Mouse (Mus musculus): ENCODE measurements around the gene Gm5737. TPM values are rescaled to one million over a fixed set of nuclear protein-coding genes. Genes with fewer than 3 reads are reported as not detected.

Gene Gm5737
- polyA plus RNA-seq (2015; fragmentation: Nextera tagmentation; extraction: Ambion mirVana) = not detected in 2 replicates

GRCm38 (mm10) chr7:120811834-120812415 lies at the start of gene Gm5737:
TSS of gene Gm5737 (plus strand) at chr7:120812365.
- Histone ChIP-seq H3K27me3 (replicated peaks; ENCODE audit: insufficient read depth, low read length) (no peaks in the 10 kb centered on the region), H3K4me2 (replicated peaks; ENCODE audit: low read depth, low read length) (no peak within 1 kb of the TSS), H3K9ac (replicated peaks; ENCODE audit: low read depth) (no peak within 1 kb of the TSS), H3K36me3 (ENCODE audit: insufficient read depth, low read length) (no peaks in the 10 kb centered on the region), H3K4me3 (ENCODE audit: low read depth, low read length) (no peak within 1 kb of the TSS), H3K27ac (ENCODE audit: low read length) (no peak within 1 kb of the TSS), H3K4me1 (ENCODE audit: insufficient read depth, low read depth, low read length) (no peaks in the 10 kb centered on the region), H3K9me3 (ENCODE audit: low read length) (no peaks in the 10 kb centered on the region)
- DNase-seq (ENCODE audit: low spot score) = no peak
- ATAC-seq = no peak
- TF ChIP-seq CTCF (IDR thresholded peaks at IDR 0.05) (no peak), EP300 (IDR thresholded peaks at IDR 0.05) (no peak)
- WGBS = 69% methylated on average over 6 of the region's 6 CpGs

GRCm38 (mm10) chr7:120767369-120767768 lies 44.8 kb upstream of the Gm5737 start:
- no peak overlapping the region for H3K9ac ChIP-seq (replicated peaks; ENCODE audit: low read depth)
- no peaks in the 10 kb centered on the region for H3K27me3 ChIP-seq (replicated peaks; ENCODE audit: insufficient read depth, low read length)
- DNase-seq (ENCODE audit: low spot score) = no peak
- H3K4me1 ChIP-seq (ENCODE audit: insufficient read depth, low read depth, low read length) = no peaks in the 10 kb centered on the region
- WGBS = 7% methylated on average over 1 of the region's 1 CpGs
- no peak overlapping the region for H3K4me2 ChIP-seq (replicated peaks; ENCODE audit: low read depth, low read length)
- no peak for ATAC-seq
- no peak overlapping the region for H3K4me3 ChIP-seq (ENCODE audit: low read depth, low read length)
- H3K9me3 ChIP-seq (ENCODE audit: low read length) = no peaks in the 10 kb centered on the region
- H3K27ac ChIP-seq (ENCODE audit: low read length) = no peak overlapping the region
- no peaks in the 10 kb centered on the region for H3K36me3 ChIP-seq (ENCODE audit: insufficient read depth, low read length)
- no peak for TF ChIP-seq EP300 (IDR thresholded peaks at IDR 0.05)
- TF ChIP-seq CTCF (IDR thresholded peaks at IDR 0.05) = no peak

- no peak overlapping the region for H3K27ac ChIP-seq (ENCODE audit: low read length)
- no peak overlapping the region for H3K4me3 ChIP-seq (ENCODE audit: low read depth, low read length)
- ATAC-seq (no peak), DNase-seq (ENCODE audit: low spot score) (no peak)
- H3K9me3 ChIP-seq (ENCODE audit: low read length) = no peaks in the 10 kb centered on the region
- H3K4me1 ChIP-seq (ENCODE audit: insufficient read depth, low read depth, low read length) = no peaks in the 10 kb centered on the region
- 32% methylated on average over 1 of the region's 1 CpGs for WGBS
- H3K4me2 ChIP-seq (replicated peaks; ENCODE audit: low read depth, low read length) = no peak overlapping the region
- no peaks in the 10 kb centered on the region for H3K36me3 ChIP-seq (ENCODE audit: insufficient read depth, low read length)
- TF ChIP-seq CTCF (IDR thresholded peaks at IDR 0.05) (no peak), EP300 (IDR thresholded peaks at IDR 0.05) (no peak)
- H3K27me3 ChIP-seq (replicated peaks; ENCODE audit: insufficient read depth, low read length) = no peaks in the 10 kb centered on the region
- no peak overlapping the region for H3K9ac ChIP-seq (replicated peaks; ENCODE audit: low read depth)
Observed at GRCm38 (mm10) chr7:120771389-120771788, 40.8 kb upstream of the Gm5737 start.

- Histone ChIP-seq H3K27ac (ENCODE audit: low read length) (no peak overlapping the region), H3K4me1 (ENCODE audit: insufficient read depth, low read depth, low read length) (no peaks in the 10 kb centered on the region), H3K9ac (replicated peaks; ENCODE audit: low read depth) (no peak overlapping the region), H3K9me3 (ENCODE audit: low read length) (no peaks in the 10 kb centered on the region), H3K4me2 (replicated peaks; ENCODE audit: low read depth, low read length) (no peak overlapping the region), H3K27me3 (replicated peaks; ENCODE audit: insufficient read depth, low read length) (no peaks in the 10 kb centered on the region), H3K4me3 (ENCODE audit: low read depth, low read length) (no peak overlapping the region), H3K36me3 (ENCODE audit: insufficient read depth, low read length) (no peaks in the 10 kb centered on the region)
- 36% methylated on average over 2 of the region's 2 CpGs for WGBS
- DNase-seq (ENCODE audit: low spot score) (no peak), ATAC-seq (no peak)
- TF ChIP-seq CTCF (IDR thresholded peaks at IDR 0.05) (no peak), EP300 (IDR thresholded peaks at IDR 0.05) (no peak)
Observed at GRCm38 (mm10) chr7:120778012-120778411, 34.2 kb upstream of the Gm5737 start.

GRCm38 (mm10) chr7:120795544-120795943 lies 16.6 kb upstream of the Gm5737 start:
- Histone ChIP-seq H3K4me2 (replicated peaks; ENCODE audit: low read depth, low read length) (no peak overlapping the region), H3K4me3 (ENCODE audit: low read depth, low read length) (no peak overlapping the region), H3K4me1 (ENCODE audit: insufficient read depth, low read depth, low read length) (no peaks in the 10 kb centered on the region), H3K27me3 (replicated peaks; ENCODE audit: insufficient read depth, low read length) (no peaks in the 10 kb centered on the region), H3K36me3 (ENCODE audit: insufficient read depth, low read length) (no peaks in the 10 kb centered on the region), H3K9ac (replicated peaks; ENCODE audit: low read depth) (no peak overlapping the region), H3K9me3 (ENCODE audit: low read length) (no peaks in the 10 kb centered on the region), H3K27ac (ENCODE audit: low read length) (no peak overlapping the region)
- ATAC-seq (no peak), DNase-seq (ENCODE audit: low spot score) (no peak)
- TF ChIP-seq EP300 (IDR thresholded peaks at IDR 0.05) = no peak
- TF ChIP-seq CTCF (IDR thresholded peaks at IDR 0.05) = no peak
- WGBS = 60% methylated on average over 4 of the region's 4 CpGs

- Histone ChIP-seq H3K36me3 (ENCODE audit: insufficient read depth, low read length) (no peaks in the 10 kb centered on the region), H3K9ac (replicated peaks; ENCODE audit: low read depth) (no peak overlapping the region), H3K4me3 (ENCODE audit: low read depth, low read length) (no peak overlapping the region), H3K9me3 (ENCODE audit: low read length) (no peaks in the 10 kb centered on the region), H3K4me1 (ENCODE audit: insufficient read depth, low read depth, low read length) (no peaks in the 10 kb centered on the region), H3K27ac (ENCODE audit: low read length) (no peak overlapping the region), H3K27me3 (replicated peaks; ENCODE audit: insufficient read depth, low read length) (no peaks in the 10 kb centered on the region), H3K4me2 (replicated peaks; ENCODE audit: low read depth, low read length) (no peak overlapping the region)
- no peak for DNase-seq (ENCODE audit: low spot score)
- TF ChIP-seq EP300 (IDR thresholded peaks at IDR 0.05) = no peak
- no peak for TF ChIP-seq CTCF (IDR thresholded peaks at IDR 0.05)
- ATAC-seq = no peak
- 75% methylated on average over 3 of the region's 3 CpGs for WGBS
Observed at GRCm38 (mm10) chr7:120796369-120796768, 15.8 kb upstream of the Gm5737 start.

GRCm38 (mm10) chr7:120803268-120803667 lies 8.9 kb upstream of the Gm5737 start:
- H3K27me3 ChIP-seq (replicated peaks; ENCODE audit: insufficient read depth, low read length) = no peaks in the 10 kb centered on the region
- no peak overlapping the region for H3K27ac ChIP-seq (ENCODE audit: low read length)
- no peak overlapping the region for H3K4me2 ChIP-seq (replicated peaks; ENCODE audit: low read depth, low read length)
- no peak overlapping the region for H3K9ac ChIP-seq (replicated peaks; ENCODE audit: low read depth)
- H3K9me3 ChIP-seq (ENCODE audit: low read length) = no peaks in the 10 kb centered on the region
- H3K4me3 ChIP-seq (ENCODE audit: low read depth, low read length) = no peak overlapping the region
- no peaks in the 10 kb centered on the region for H3K36me3 ChIP-seq (ENCODE audit: insufficient read depth, low read length)
- no peaks in the 10 kb centered on the region for H3K4me1 ChIP-seq (ENCODE audit: insufficient read depth, low read depth, low read length)
- 85% methylated on average over 2 of the region's 2 CpGs for WGBS
- ATAC-seq (no peak), DNase-seq (ENCODE audit: low spot score) (no peak)
- TF ChIP-seq EP300 (IDR thresholded peaks at IDR 0.05) (no peak), CTCF (IDR thresholded peaks at IDR 0.05) (no peak)

All from lung, postnatal 0 days (tissue).